8 mouse cellular contexts compared by ENCODE assay signal in the genomic region with DNA sequence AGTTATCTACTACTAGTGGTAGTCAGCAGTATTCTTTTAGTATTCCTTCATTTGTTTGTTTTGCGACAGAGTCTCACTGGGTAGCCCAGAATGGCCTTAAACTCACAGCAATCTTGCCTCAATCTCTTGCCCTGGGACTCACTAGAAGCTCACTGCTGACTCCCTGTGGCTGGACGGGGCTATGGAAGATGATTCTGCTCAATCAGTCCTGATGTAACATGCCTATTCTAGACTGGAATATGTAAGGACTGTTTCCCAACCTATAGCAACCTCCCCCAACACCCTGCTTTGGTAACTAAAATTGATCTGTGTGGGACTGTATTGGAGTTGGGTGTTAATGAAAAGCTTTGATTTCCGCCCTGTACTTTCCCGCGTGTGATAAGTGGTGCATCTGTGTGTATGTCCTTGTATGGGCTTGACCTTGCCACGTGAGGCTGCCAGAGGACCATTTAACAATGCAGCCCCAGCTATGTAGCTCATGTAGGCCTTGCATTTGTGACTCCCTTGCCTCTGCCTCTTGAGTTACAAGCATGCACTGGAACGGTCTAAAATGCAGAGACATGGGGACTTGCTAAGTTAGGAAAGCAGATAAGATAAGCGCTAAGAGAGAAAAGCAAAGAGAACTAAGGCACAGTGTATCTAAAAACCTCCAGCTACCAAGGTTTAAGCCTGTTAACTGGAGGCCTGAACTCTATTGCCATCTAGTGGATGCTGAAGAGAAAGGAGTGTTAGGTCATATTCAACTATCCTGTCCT. TPM values are rescaled to one million over a fixed set of nuclear protein-coding genes. Genes with fewer than 3 reads are reported as not detected.
A peak's percentile ranks its signal among the peaks of the same experiment; 100 is the strongest.
DNase-seq lines count a peak whose midpoint lies in the region; ATAC-seq and TF ChIP-seq lines count a peak whose summit lies in the region.

No protein-coding gene starts in this region.

- DNase-seq in spleen, postnatal 36 days (ENCODE audit: low spot score in 2 of 2): peak; percentile 21 to 40
- no peak for DNase-seq in spleen, postnatal 14 days (ENCODE audit: low spot score in 2 of 2)
- peak; percentile 88 for DNase-seq in limb, embryonic 14.5 days (ENCODE audit: low spot score)
- DNase-seq in thymus, postnatal 25 days: peak; percentile 46

- no peak overlapping the region for H3K27ac ChIP-seq in bone marrow macrophage, adult 2 months (ENCODE audit: insufficient read depth, low read depth, low read length)
- H3K27ac ChIP-seq in forebrain, embryonic 16.5 days (ENCODE audit: low read length): no peak overlapping the region
- no peak overlapping the region for H3K27ac ChIP-seq in limb, embryonic 14.5 days (replicated peaks; ENCODE audit: low read depth, low read length)
- no peak overlapping the region for H3K27ac ChIP-seq in midbrain, embryonic 16.5 days (ENCODE audit: low read length)

- no peaks in the 10 kb centered on the region for H3K36me3 ChIP-seq in forebrain, embryonic 16.5 days (ENCODE audit: control insufficient read depth, insufficient read depth)
- H3K36me3 ChIP-seq in limb, embryonic 14.5 days (ENCODE audit: control insufficient read depth, insufficient read depth, low read length): peaks cover 15% of the 10 kb centered on the region
- H3K36me3 ChIP-seq in midbrain, embryonic 16.5 days (ENCODE audit: control insufficient read depth, insufficient read depth, low read length): no peaks in the 10 kb centered on the region

- no peak overlapping the region for H3K4me2 ChIP-seq in forebrain, embryonic 16.5 days (ENCODE audit: low read length)
- H3K4me2 ChIP-seq in limb, embryonic 14.5 days (replicated peaks; ENCODE audit: low read depth, low read length, severe bottlenecking): no peak overlapping the region
- no peak overlapping the region for H3K4me2 ChIP-seq in midbrain, embryonic 16.5 days (ENCODE audit: low read length)

- ATAC-seq in forebrain, embryonic 16.5 days: peak; percentile 72
- peak; percentile 89 for ATAC-seq in inflammation-experienced regulatory T-cells, adult 6 months
- peak; percentile 65; the same call in 1 of the 2 replicates for ATAC-seq in limb, embryonic 14.5 days (ENCODE audit: low FRiP score, low read depth)
- peak; percentile 64; the same call in 1 of the 2 replicates for ATAC-seq in midbrain, embryonic 16.5 days

- no peaks in the 10 kb centered on the region for H3K27me3 ChIP-seq in forebrain, embryonic 16.5 days (replicated peaks; ENCODE audit: control insufficient read depth, insufficient read depth, low read length)
- H3K27me3 ChIP-seq in limb, embryonic 14.5 days (ENCODE audit: control insufficient read depth, insufficient read depth, low read length): no peaks in the 10 kb centered on the region
- no peaks in the 10 kb centered on the region for H3K27me3 ChIP-seq in midbrain, embryonic 16.5 days (ENCODE audit: control insufficient read depth, insufficient read depth, low read depth, low read length)

- H3K4me3 ChIP-seq in bone marrow macrophage, adult 2 months (ENCODE audit: insufficient read depth, low read length): no peak overlapping the region
- H3K4me3 ChIP-seq in forebrain, embryonic 16.5 days (replicated peaks; ENCODE audit: low read length): no peak overlapping the region
- H3K4me3 ChIP-seq in limb, embryonic 14.5 days (replicated peaks; ENCODE audit: low read length): no peak overlapping the region
- no peak overlapping the region for H3K4me3 ChIP-seq in midbrain, embryonic 16.5 days (ENCODE audit: low read depth, low read length)

- no peak for TF ChIP-seq POLR2A in bone marrow macrophage, adult 2 months (IDR thresholded peaks at IDR 0.05; ENCODE audit: borderline replicate concordance, low read depth, low read length)
- no peak for TF ChIP-seq POLR2A in limb, embryonic 14.5 days (IDR thresholded peaks at IDR 0.05; ENCODE audit: borderline replicate concordance, extremely low read depth, insufficient read depth, insufficient read length)

- WGBS in forebrain, embryonic 16.5 days: 37% methylated on average over 8 of the region's 8 CpGs
- 28% methylated on average over 8 of the region's 8 CpGs for WGBS in limb, embryonic 14.5 days
- 34% methylated on average over 8 of the region's 8 CpGs for WGBS in midbrain, embryonic 16.5 days

- no peak overlapping the region for H3K9ac ChIP-seq in forebrain, embryonic 16.5 days (replicated peaks; ENCODE audit: low read depth, low read length)
- no peak overlapping the region for H3K9ac ChIP-seq in limb, embryonic 14.5 days (ENCODE audit: low read depth, low read length, severe bottlenecking)
- H3K9ac ChIP-seq in midbrain, embryonic 16.5 days (ENCODE audit: low read depth, low read length): no peak overlapping the region

- 0 out of 2 replicates have a peak, but pooled peaks have one; percentile 29 for TF ChIP-seq CTCF in bone marrow macrophage, adult 2 months (IDR thresholded peaks at IDR 0.05; ENCODE audit: low read depth, low read length)

- H3K4me1 ChIP-seq in bone marrow macrophage, adult 2 months (ENCODE audit: control insufficient read depth, insufficient read depth, low read length): peaks cover 5% of the 10 kb centered on the region
- peaks cover 5% of the 10 kb centered on the region; the same call in 1 of the 2 replicates for H3K4me1 ChIP-seq in forebrain, embryonic 16.5 days (replicated peaks; ENCODE audit: control insufficient read depth, insufficient read depth, low read length)
- H3K4me1 ChIP-seq in limb, embryonic 14.5 days (ENCODE audit: control insufficient read depth, insufficient read depth, low read length): no peaks in the 10 kb centered on the region
- H3K4me1 ChIP-seq in midbrain, embryonic 16.5 days (ENCODE audit: control insufficient read depth, insufficient read depth, low read length): peaks cover 3% of the 10 kb centered on the region; the same call in 1 of the 2 replicates

- no peaks in the 10 kb centered on the region for H3K9me3 ChIP-seq in forebrain, embryonic 16.5 days (ENCODE audit: control insufficient read depth, low read length)
- no peaks in the 10 kb centered on the region for H3K9me3 ChIP-seq in limb, embryonic 14.5 days (ENCODE audit: control insufficient read depth, low read length)
- H3K9me3 ChIP-seq in midbrain, embryonic 16.5 days (replicated peaks; ENCODE audit: control insufficient read depth, low read length, poor library complexity, severe bottlenecking): no peaks in the 10 kb centered on the region

RNA-seq across cellular contexts. Expression of gene Fam71f2, which starts 0.7 kb away (rescaled TPM):
- polyA plus RNA-seq in bone marrow macrophage, adult 2 months (2012; ENCODE audit: insufficient read depth, insufficient read length, missing spikeins): not detected in 2 replicates
- 0.51 and 1.1 TPM in 2 replicates for polyA plus RNA-seq in forebrain, embryonic 16.5 days (2015; fragmentation: Nextera tagmentation; extraction: Ambion mirVana)
- under 1 TPM in 1 of 3 experiments, not detected in 2; 0.50 TPM for polyA plus RNA-seq in inflammation-experienced regulatory T-cells, adult 6 months (2017; shearing (Covaris generic))
- polyA plus RNA-seq in limb, embryonic 14.5 days (2012; rRNA removed): 2.6 and 3.8 TPM in 2 replicates
- polyA plus RNA-seq in limb, embryonic 14.5 days (2014; fragmentation: Nextera tagmentation; extraction: Ambion mirVana): 0.57 and 0.70 TPM in 2 replicates
- polyA plus RNA-seq in midbrain, embryonic 16.5 days (2015; fragmentation: Nextera tagmentation; extraction: Ambion mirVana): 0.60 and 0.80 TPM in 2 replicates

RNA-seq across cellular contexts. Expression of gene Hilpda, which starts 6.4 kb away (rescaled TPM):
- polyA plus RNA-seq in bone marrow macrophage, adult 2 months (2012; ENCODE audit: insufficient read depth, insufficient read length, missing spikeins): 4.7 and 7.2 TPM in 2 replicates
- polyA plus RNA-seq in forebrain, embryonic 16.5 days (2015; fragmentation: Nextera tagmentation; extraction: Ambion mirVana): 47.5 and 48.4 TPM in 2 replicates
- 10 to 100 TPM; 19.9 to 29.7 (median 25.6) TPM for polyA plus RNA-seq in inflammation-experienced regulatory T-cells, adult 6 months (2017; shearing (Covaris generic))
- polyA plus RNA-seq in limb, embryonic 14.5 days (2012; rRNA removed): 39.7 and 48.1 TPM in 2 replicates
- 48.1 and 53.7 TPM in 2 replicates for polyA plus RNA-seq in limb, embryonic 14.5 days (2014; fragmentation: Nextera tagmentation; extraction: Ambion mirVana)
- polyA plus RNA-seq in midbrain, embryonic 16.5 days (2015; fragmentation: Nextera tagmentation; extraction: Ambion mirVana): 34.8 and 36.4 TPM in 2 replicates

RNA-seq across cellular contexts. Expression of gene Fam71f1, which starts 40.2 kb away (rescaled TPM):
- not detected in 2 replicates for polyA plus RNA-seq in bone marrow macrophage, adult 2 months (2012; ENCODE audit: insufficient read depth, insufficient read length, missing spikeins)
- not detected in 2 replicates for polyA plus RNA-seq in forebrain, embryonic 16.5 days (2015; fragmentation: Nextera tagmentation; extraction: Ambion mirVana)
- not detected for polyA plus RNA-seq in inflammation-experienced regulatory T-cells, adult 6 months (2017; shearing (Covaris generic))
- polyA plus RNA-seq in limb, embryonic 14.5 days (2012; rRNA removed): 0.10 and 0.27 TPM in 2 replicates
- 0.23 TPM in 1 of 2 replicates, not detected in the other for polyA plus RNA-seq in limb, embryonic 14.5 days (2014; fragmentation: Nextera tagmentation; extraction: Ambion mirVana)
- not detected in 2 replicates for polyA plus RNA-seq in midbrain, embryonic 16.5 days (2015; fragmentation: Nextera tagmentation; extraction: Ambion mirVana)

Comparison
In these comparisons a context has a peak if more than half of its experiments do, and no peak if none do; other contexts are left out.
1. DNase-seq: peak in spleen, postnatal 36 days (2 of 2), limb, embryonic 14.5 days (single experiment) and thymus, postnatal 25 days (single experiment); none in spleen, postnatal 14 days (0 of 2).
2. Peak in every context shown above with its lines, with median percentiles within 50 percentile points of each other: ATAC-seq.